Mouse (Mus musculus) CH12.LX (cell line): ENCODE measurements around the gene St6gal1. TPM values are rescaled to one million over a fixed set of nuclear protein-coding genes. Genes with fewer than 3 reads are reported as not detected.

Experiments used
- DNase-seq: peaks from one replicate; pipeline ENCODE4 v3.0.0-alpha.2; 2013; ENCODE audit errors: extremely low read depth
- H3K27ac ChIP-seq: 2 replicates; pipeline ENCODE4 v1.5.1; 2012; ENCODE audit warnings: low read depth, mild to moderate bottlenecking, control low read depth, moderate library complexity; ENCODE audit not compliant: insufficient read depth
- H3K27me3 ChIP-seq: replicated peaks from 2 replicates; pipeline ENCODE3; 2012; ENCODE audit warnings: inconsistent platforms
- H3K36me3 ChIP-seq, 2 experiments: replicated peaks in 1 of 2; 2 replicates each; pipeline versions ENCODE3 to v1.6.1; 2012; ENCODE audit warnings: inconsistent platforms in 1 of 2, low read length in 1 of 2, mild to moderate bottlenecking in 1 of 2, mixed read lengths in 1 of 2, moderate library complexity in 1 of 2; ENCODE audit not compliant: control insufficient read depth in 1 of 2, insufficient read depth in 1 of 2
- H3K4me1 ChIP-seq, 2 experiments: 2 replicates each; pipeline ENCODE4 v1.6.1; 2012; ENCODE audit warnings: inconsistent platforms in 1 of 2, moderate library complexity in 1 of 2; ENCODE audit not compliant: insufficient read depth in 2 of 2, control insufficient read depth in 1 of 2
- H3K4me2 ChIP-seq: 2 replicates; pipeline ENCODE4 v1.6.1; 2012; ENCODE audit warnings: low read depth, mild to moderate bottlenecking, control low read depth; ENCODE audit not compliant: poor library complexity, insufficient read depth, severe bottlenecking
- H3K4me3 ChIP-seq, 3 experiments: fragments of 150-350 bp in 1 of 3; sonication (generic) in 1 of 3; replicated peaks in 1 of 3; 2 replicates each; pipeline versions ENCODE3 to v1.5.1; 2011 to 2012; ENCODE audit warnings: low read depth in 2 of 3, low read length in 2 of 3, mild to moderate bottlenecking in 2 of 3, moderate library complexity in 2 of 3, control low read depth in 1 of 3, improper control_type of control experiment in 1 of 3, inconsistent platforms in 1 of 3, mixed read lengths in 1 of 3; ENCODE audit not compliant: poor library complexity in 1 of 3
- H3K79me2 ChIP-seq: replicated peaks from 2 replicates; pipeline ENCODE4 v1.6.1; 2012; ENCODE audit warnings: mild to moderate bottlenecking, moderate library complexity; ENCODE audit not compliant: control insufficient read depth, poor library complexity, insufficient read depth, severe bottlenecking; ENCODE audit errors: extremely low read depth
- H3K9ac ChIP-seq: 2 replicates; pipeline ENCODE4 v1.6.1; 2012; ENCODE audit warnings: low read depth, mild to moderate bottlenecking, control low read depth, moderate library complexity; ENCODE audit not compliant: insufficient read depth
- H3K9me3 ChIP-seq: replicated peaks from 2 replicates; pipeline ENCODE3; 2012; ENCODE audit warnings: low read length, inconsistent platforms, mixed read lengths
- BHLHE40 ChIP-seq: IDR thresholded peaks from 2 replicates; pipeline ENCODE4 v1.6.1; 2011; ENCODE audit warnings: mild to moderate bottlenecking, low read depth, low read length, improper control_type of control experiment
- CHD1 ChIP-seq: IDR thresholded peaks from 2 replicates; pipeline ENCODE4 v1.6.1; 2012; ENCODE audit warnings: low read depth, low read length, improper control_type of control experiment, inconsistent platforms
- CHD2 ChIP-seq: IDR thresholded peaks from 2 replicates; pipeline ENCODE4 v1.6.1; 2011; ENCODE audit warnings: low read length, improper control_type of control experiment
- CTCF ChIP-seq, 2 experiments: IDR thresholded peaks in 1 of 2; conservative IDR thresholded peaks in 1 of 2; 2 replicates each; pipeline ENCODE4 v1.5.1; 2011 to 2012; ENCODE audit warnings: low read depth in 2 of 2, low read length in 2 of 2, improper control_type of control experiment in 1 of 2, inconsistent platforms in 1 of 2, mild to moderate bottlenecking in 1 of 2, moderate library complexity in 1 of 2
- E2F4 ChIP-seq: IDR thresholded peaks from 2 replicates; pipeline ENCODE4 v1.6.1; 2011; ENCODE audit warnings: low read depth, low read length, improper control_type of control experiment; ENCODE audit not compliant: insufficient replicate concordance
- ELF1 ChIP-seq: IDR thresholded peaks from 2 replicates; pipeline ENCODE4 v1.6.1; 2014; ENCODE audit warnings: low read depth, mild to moderate bottlenecking, inconsistent platforms, low read length, improper control_type of control experiment
- EP300 ChIP-seq: IDR thresholded peaks from 2 replicates; pipeline ENCODE4 v1.6.1; 2011; ENCODE audit warnings: low read length, improper control_type of control experiment
- ETS1 ChIP-seq: conservative IDR thresholded peaks from 2 replicates; pipeline ENCODE4 v1.6.1; 2012; ENCODE audit warnings: low read depth, mild to moderate bottlenecking, inconsistent platforms, low read length, improper control_type of control experiment, moderate library complexity
- GABPA ChIP-seq: IDR thresholded peaks from 2 replicates; pipeline ENCODE4 v1.6.1; 2012; ENCODE audit warnings: low read depth, low read length, improper control_type of control experiment, inconsistent platforms; ENCODE audit not compliant: insufficient replicate concordance
- HCFC1 ChIP-seq: IDR thresholded peaks from 2 replicates; pipeline ENCODE4 v1.6.1; 2012; ENCODE audit warnings: low read depth, mild to moderate bottlenecking, inconsistent platforms, low read length, improper control_type of control experiment
- IRF4 ChIP-seq: IDR thresholded peaks from 2 replicates; pipeline ENCODE4 v1.6.1; 2014; ENCODE audit warnings: low read depth, mild to moderate bottlenecking, inconsistent platforms, low read length, improper control_type of control experiment
- JUN ChIP-seq: IDR thresholded peaks from 2 replicates; pipeline ENCODE4 v1.6.1; 2011; ENCODE audit warnings: low read depth, mild to moderate bottlenecking, low read length, improper control_type of control experiment, moderate library complexity; ENCODE audit not compliant: insufficient read depth
- JUND ChIP-seq: conservative IDR thresholded peaks from 2 replicates; pipeline ENCODE4 v1.6.1; 2011; ENCODE audit warnings: low read depth, low read length, improper control_type of control experiment
- KAT2A ChIP-seq: IDR thresholded peaks from 2 replicates; pipeline ENCODE4 v1.6.1; 2012; ENCODE audit warnings: low read length, improper control_type of control experiment, inconsistent platforms; ENCODE audit not compliant: insufficient replicate concordance
- MAFK ChIP-seq: IDR thresholded peaks from 2 replicates; pipeline ENCODE4 v1.6.1; 2011; ENCODE audit warnings: low read length, improper control_type of control experiment; ENCODE audit not compliant: insufficient replicate concordance
- MAX ChIP-seq: IDR thresholded peaks from 2 replicates; pipeline ENCODE4 v1.6.1; 2011; ENCODE audit warnings: low read length, improper control_type of control experiment
- MAZ ChIP-seq: IDR thresholded peaks from 2 replicates; pipeline ENCODE4 v1.6.1; 2012; ENCODE audit warnings: low read depth, mild to moderate bottlenecking, inconsistent platforms, low read length, improper control_type of control experiment, moderate library complexity
- MEF2A ChIP-seq: IDR thresholded peaks from 2 replicates; pipeline ENCODE4 v1.6.1; 2014; ENCODE audit warnings: low read depth, mild to moderate bottlenecking, inconsistent platforms, low read length, improper control_type of control experiment, borderline replicate concordance
- MXI1 ChIP-seq: IDR thresholded peaks from 2 replicates; pipeline ENCODE4 v1.6.1; 2011; ENCODE audit warnings: mild to moderate bottlenecking, low read depth, low read length, improper control_type of control experiment
- MYC ChIP-seq: IDR thresholded peaks from 2 replicates; pipeline ENCODE4 v1.6.1; 2011; ENCODE audit warnings: low read depth, mild to moderate bottlenecking, improper control_type of control experiment, low read length
- NELFE ChIP-seq: IDR thresholded peaks from 2 replicates; pipeline ENCODE4 v1.6.1; 2011; ENCODE audit warnings: low read depth, low read length, improper control_type of control experiment
- NRF1 ChIP-seq: IDR thresholded peaks from 2 replicates; pipeline ENCODE4 v1.6.1; 2014; ENCODE audit warnings: low read depth, mild to moderate bottlenecking, inconsistent platforms, low read length, improper control_type of control experiment, moderate library complexity
- PAX5 ChIP-seq: IDR thresholded peaks from 2 replicates; pipeline ENCODE4 v1.6.1; 2012; ENCODE audit warnings: low read length, inconsistent platforms, mixed read lengths
- POLR2A ChIP-seq: IDR thresholded peaks from 2 replicates; pipeline ENCODE4 v1.6.1; 2011; ENCODE audit warnings: low read depth, mild to moderate bottlenecking, improper control_type of control experiment, low read length
- POLR2AphosphoS2 ChIP-seq: IDR thresholded peaks from 2 replicates; pipeline ENCODE4 v1.6.1; 2011; ENCODE audit warnings: low read depth, low read length, improper control_type of control experiment
- RAD21 ChIP-seq: IDR thresholded peaks from 2 replicates; pipeline ENCODE4 v1.6.1; 2011; ENCODE audit warnings: low read depth, mild to moderate bottlenecking, low read length, improper control_type of control experiment, moderate library complexity
- RCOR1 ChIP-seq: conservative IDR thresholded peaks from 2 replicates; pipeline ENCODE4 v1.6.1; 2012; ENCODE audit warnings: low read depth, mild to moderate bottlenecking, inconsistent platforms, low read length, improper control_type of control experiment
- SIN3A ChIP-seq: IDR thresholded peaks from 2 replicates; pipeline ENCODE4 v1.6.1; 2012; ENCODE audit warnings: low read length, improper control_type of control experiment, inconsistent platforms
- SMC3 ChIP-seq: IDR thresholded peaks from 2 replicates; pipeline ENCODE4 v1.6.1; 2011; ENCODE audit warnings: low read depth, low read length, improper control_type of control experiment
- TBP ChIP-seq: conservative IDR thresholded peaks from 2 replicates; pipeline ENCODE4 v1.6.1; 2011; ENCODE audit warnings: low read depth, low read length, improper control_type of control experiment
- TCF12 ChIP-seq: IDR thresholded peaks from 2 replicates; pipeline ENCODE4 v1.6.1; 2014; ENCODE audit warnings: low read depth, mild to moderate bottlenecking, inconsistent platforms, low read length, improper control_type of control experiment
- UBTF ChIP-seq: IDR thresholded peaks from 2 replicates; pipeline ENCODE4 v1.6.1; 2012; ENCODE audit warnings: low read depth, mild to moderate bottlenecking, inconsistent platforms, low read length, improper control_type of control experiment, moderate library complexity
- USF1 ChIP-seq: IDR thresholded peaks from 2 replicates; pipeline ENCODE4 v1.6.1; 2014; ENCODE audit warnings: low read depth, mild to moderate bottlenecking, inconsistent platforms, low read length, improper control_type of control experiment
- USF2 ChIP-seq: conservative IDR thresholded peaks from 2 replicates; pipeline ENCODE4 v1.6.1; 2011; ENCODE audit warnings: low read depth, low read length, improper control_type of control experiment
- ZC3H11A ChIP-seq: IDR thresholded peaks from 2 replicates; pipeline ENCODE4 v1.6.1; 2012; ENCODE audit warnings: low read depth, mild to moderate bottlenecking, inconsistent platforms, low read length, improper control_type of control experiment
- ZKSCAN1 ChIP-seq: IDR thresholded peaks from 2 replicates; pipeline ENCODE4 v1.6.1; 2012; ENCODE audit warnings: low read depth, inconsistent platforms, low read length, improper control_type of control experiment, borderline replicate concordance
- ZMIZ1 ChIP-seq: IDR thresholded peaks from 2 replicates; pipeline ENCODE4 v1.6.1; 2012; ENCODE audit warnings: low read depth, mild to moderate bottlenecking, inconsistent platforms, low read length, improper control_type of control experiment
- ZNF384 ChIP-seq: IDR thresholded peaks from 2 replicates; pipeline ENCODE4 v1.6.1; 2012; ENCODE audit warnings: low read depth, low read length, improper control_type of control experiment, inconsistent platforms
- dilution Hi-C: fragments of 300-500 bp; cut with MboI; formaldehyde crosslinking; loops from 2 replicates; pipeline ENCODE4 v1.14.3; 2020; ENCODE audit warnings: low sequenced_read_pairs; ENCODE audit not compliant: extremely low pct_unique_long_range_greater_than_20kb, extremely low pct_ligation_motif_present
- in situ Hi-C: fragments of 300-500 bp; cut with MboI; formaldehyde crosslinking; loops from 3 replicates; pipeline ENCODE4 v1.14.3; 2019; ENCODE audit warnings: low sequenced_read_pairs, low pct_ligation_motif_present, low pct_unique_long_range_greater_than_20kb, mixed read lengths
- polyA plus RNA-seq: library from polyadenylated mRNA; unstranded; fragments of >175 nt; gene quantifications from 2 replicates; pipeline ENCODE4 v1.2.1, GENCODE M21; 2012; ENCODE audit warnings: low read depth; ENCODE audit not compliant: insufficient read length
- total RNA-seq, 2 experiments: library from RNA; depleted of rRNA; stranded (reverse); fragments of 300-350 nt in 1 of 2; fragments of >200 nt in 1 of 2; gene quantifications; 2 replicates each; pipeline ENCODE4 v1.2.3; 2012 to 2014

The St6gal1 gene
- total and polyA plus RNA-seq, 3 experiments = 64.5 to 168 (median 67.8) TPM

DNA sequence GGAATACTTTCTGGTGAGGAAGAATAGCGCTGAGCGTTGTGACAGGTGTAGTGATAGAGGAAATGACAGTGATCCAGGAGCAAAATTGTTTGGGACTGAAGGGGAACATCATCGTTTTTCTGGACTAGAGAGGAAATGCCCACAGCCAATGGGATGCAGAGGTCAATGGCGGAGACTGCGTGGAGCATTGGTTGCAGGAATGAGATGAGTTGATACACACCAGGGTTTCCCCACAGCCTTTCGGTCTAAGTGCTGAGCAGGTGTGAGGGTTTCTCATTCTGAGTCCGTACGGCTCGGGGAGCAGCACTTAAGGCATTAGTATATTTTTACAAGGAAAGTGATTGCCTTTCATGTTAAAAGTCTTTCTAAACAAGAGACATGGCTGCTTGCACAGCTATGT lies 88.1 kb downstream of the St6gal1 start:
- peak; percentile 70 for DNase-seq
- Histone ChIP-seq H3K9me3 (peaks cover 11% of the 10 kb centered on the region), H3K4me1 (peaks cover 21 to 66% of the 10 kb centered on the region in 2 experiments), H3K4me3 (peak overlapping the region in 1 of 3 experiments; percentile 25), H3K4me2 (peak overlapping the region; percentile 19)
- in situ Hi-C loops = no loop called here
- peak; percentile 74 for TF ChIP-seq BHLHE40
- no peak for TF ChIP-seq POLR2AphosphoS2
- TF ChIP-seq CHD1 = peak; percentile 40; the same call in 1 of the 2 replicates
- TF ChIP-seq TBP = peak; percentile 69
- TF ChIP-seq PAX5 = no peak
- no peak for TF ChIP-seq USF2
- peak; percentile 95 for TF ChIP-seq IRF4
- no peak for TF ChIP-seq ZNF384
- no peak for TF ChIP-seq ZKSCAN1
- peak; percentile 90; the same call in 1 of the 2 replicates for TF ChIP-seq RCOR1
- TF ChIP-seq CHD2 = peak; percentile 86
- peak; percentile 88 for TF ChIP-seq MEF2A
- TF ChIP-seq E2F4 = peak; percentile 36; the same call in 1 of the 2 replicates
- TF ChIP-seq ZC3H11A = no peak
- TF ChIP-seq CTCF (conservative IDR thresholded peaks at IDR 0.05 in 1 of 2, IDR thresholded peaks at IDR 0.05 in 1 of 2; ENCODE audit: low read depth in 2 of 2, low read length in 2 of 2) = no peak
- TF ChIP-seq POLR2A = no peak
- peak; percentile 54; the same call in 1 of the 2 replicates for TF ChIP-seq NRF1
- peak; percentile 83 for TF ChIP-seq JUND
- TF ChIP-seq TCF12 = peak; percentile 95
- no peak for TF ChIP-seq ZMIZ1
- TF ChIP-seq USF1 = no peak
- peak; percentile 69 for TF ChIP-seq ETS1
- peak; percentile 92 for TF ChIP-seq EP300
- TF ChIP-seq HCFC1 = no peak
- TF ChIP-seq NELFE = no peak
- TF ChIP-seq MAX = peak; percentile 74; the same call in 1 of the 2 replicates
- peak; percentile 70; the same call in 1 of the 2 replicates for TF ChIP-seq SIN3A
- TF ChIP-seq MAFK = no peak
- peak; percentile 58; the same call in 1 of the 2 replicates for TF ChIP-seq MXI1
- TF ChIP-seq SMC3 = no peak; the same call in 1 of the 2 replicates
- TF ChIP-seq JUN = peak; percentile 73; the same call in 1 of the 2 replicates
- peak; percentile 73; the same call in 1 of the 2 replicates for TF ChIP-seq MYC
- no peak for TF ChIP-seq KAT2A
- peak; percentile 42; the same call in 1 of the 2 replicates for TF ChIP-seq ELF1
- peak; percentile 22 for TF ChIP-seq RAD21
- TF ChIP-seq GABPA = no peak
- TF ChIP-seq UBTF = no peak
- peak; percentile 83 for TF ChIP-seq MAZ
- TF ChIP-seq, all 38 proteins: peak for 21
- peaks cover 18 to 49% of the 10 kb centered on the region in 2 experiments for H3K36me3 ChIP-seq
- peaks cover 42% of the 10 kb centered on the region for H3K79me2 ChIP-seq
- H3K27ac ChIP-seq = peak overlapping the region; percentile 68
- dilution Hi-C loops = no loop called here
- H3K27me3 ChIP-seq = no peaks in the 10 kb centered on the region
- H3K9ac ChIP-seq = peak overlapping the region; percentile 3; the same call in 1 of the 2 replicates
